Mouse (Mus musculus) layer of hippocampus, adult 8-10 months (tissue): ENCODE measurements around the gene Lamp1. TPM values are rescaled to one million over a fixed set of nuclear protein-coding genes. Genes with fewer than 3 reads are reported as not detected.

ENCODE experiments used
- DNase-seq, 2 experiments: peaks; one replicate each; pipeline ENCODE4 v3.0.0; 2022; ENCODE audit warnings: low spot score in 2 of 2
- total RNA-seq, 4 experiments: library from RNA; stranded (reverse); gene quantifications; 2 replicates each; pipeline ENCODE4 v1.2.4; 2022

Gene Lamp1
- total RNA-seq: 100 to 1,000 TPM; 261 to 360 (median 306) TPM

DNA sequence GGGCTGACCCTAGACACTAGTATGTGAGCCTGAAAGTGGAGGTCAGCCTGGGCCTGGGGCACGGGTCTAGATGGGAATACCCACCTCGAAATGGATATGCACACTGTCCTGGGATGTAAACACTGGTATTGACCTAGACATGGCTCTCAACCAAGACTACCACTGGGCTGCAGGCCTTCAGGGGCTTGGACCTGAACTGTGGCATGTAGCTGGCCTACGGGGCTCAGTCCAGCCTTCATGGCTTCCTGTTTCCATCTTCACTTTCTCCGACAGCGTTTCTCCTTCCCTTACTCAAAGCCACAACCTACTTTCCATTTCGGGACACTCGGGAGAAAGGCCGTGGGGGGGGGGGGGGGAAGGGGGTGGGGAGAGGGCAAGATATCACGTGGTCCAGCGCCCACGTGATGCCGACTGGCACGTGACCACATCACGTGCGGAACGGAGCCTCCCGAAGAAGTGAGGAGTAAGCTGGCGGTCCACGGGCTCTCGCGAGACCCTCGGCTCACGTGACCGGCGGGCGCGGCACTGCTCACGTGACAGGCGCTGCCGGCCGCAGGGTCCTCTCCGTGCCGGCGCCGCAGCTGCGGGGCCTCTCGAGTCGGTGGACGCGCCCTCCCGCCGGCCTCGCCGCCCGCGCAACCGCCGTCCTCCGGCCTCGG is at the start of gene Lamp1:
Gene Lamp1 (plus strand): TSS at position 444 of the 659 bp plus-strand sequence.
- peak; percentile 97 to 100 for DNase-seq

GRCm38 (mm10) chr8:13109416-13109960 is 49.5 kb upstream of the Lamp1 start:
- DNase-seq: no peak

- DNase-seq: no peak
Observed at GRCm38 (mm10) chr8:13111917-13112316, 47.0 kb upstream of the Lamp1 start.

DNA sequence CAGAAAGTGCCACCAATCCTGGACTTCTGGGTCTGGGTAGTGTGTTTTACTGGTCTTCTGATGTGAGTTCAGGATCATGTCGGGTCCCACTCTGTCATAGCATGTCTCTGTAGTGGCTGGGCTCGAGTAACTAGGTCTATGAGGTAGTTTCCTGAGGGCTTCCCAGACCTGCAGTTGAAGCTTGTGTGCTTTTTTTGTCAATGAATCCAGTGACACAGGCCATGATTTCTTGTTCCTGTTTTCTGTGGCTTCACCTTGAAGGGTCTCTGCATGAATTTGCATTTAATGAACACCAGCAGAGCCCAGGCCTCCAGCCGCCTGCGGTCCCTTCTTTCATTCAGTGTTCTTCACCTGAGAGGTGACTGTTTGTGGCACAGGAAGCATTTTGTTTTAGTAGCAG is 45.7 kb upstream of the Lamp1 start:
- DNase-seq: no peak

DNA sequence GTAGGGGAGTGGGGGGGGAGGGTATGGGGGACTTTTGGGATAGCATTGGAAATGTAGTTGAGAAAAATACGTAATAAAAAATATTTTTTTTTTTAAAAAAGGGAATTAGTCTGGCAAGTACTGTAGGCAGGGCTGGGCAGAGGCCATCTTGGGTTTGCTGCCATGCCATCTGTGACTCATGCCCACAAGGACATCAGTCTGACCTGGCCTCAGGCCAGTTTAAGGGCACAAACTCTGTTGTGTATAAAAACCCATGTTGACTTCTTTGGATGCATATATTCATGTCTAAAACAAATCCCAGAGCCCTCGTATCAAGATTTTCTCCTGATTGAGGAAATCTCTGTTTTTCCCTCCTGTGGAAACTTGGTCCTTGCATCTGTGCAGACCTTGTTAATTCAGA is 41.9 kb upstream of the Lamp1 start:
- DNase-seq: no peak

GRCm38 (mm10) chr8:13118516-13118915 is 40.4 kb upstream of the Lamp1 start:
- DNase-seq: no peak

- DNase-seq: no peak
Observed at GRCm38 (mm10) chr8:13120882-13121665, 37.9 kb upstream of the Lamp1 start.

GRCm38 (mm10) chr8:13122887-13123421 is 36.0 kb upstream of the Lamp1 start:
- no peak for DNase-seq

- DNase-seq: no peak
Observed at GRCm38 (mm10) chr8:13124897-13125296, 34.1 kb upstream of the Lamp1 start.

DNA sequence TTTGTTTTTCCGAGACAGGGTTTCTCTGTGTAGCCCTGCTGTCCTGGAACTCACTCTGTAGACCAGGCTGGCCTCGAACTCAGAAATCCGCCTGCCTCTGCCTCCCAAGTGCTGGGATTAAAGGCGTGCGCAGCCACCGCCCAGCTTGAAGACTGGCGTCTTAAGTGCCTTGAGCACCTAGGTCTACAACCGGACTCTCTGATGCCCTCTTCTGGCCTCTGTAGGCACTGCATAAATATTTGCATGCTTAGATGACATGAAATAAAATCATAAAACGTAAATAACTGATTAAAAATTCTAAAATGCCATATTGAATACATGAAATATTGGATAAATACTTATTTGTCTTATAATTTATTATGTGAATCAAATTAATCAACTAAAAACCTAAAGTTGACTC is 26.7 kb upstream of the Lamp1 start:
- peak in 1 of 2 experiments; percentile 59 for DNase-seq

DNA sequence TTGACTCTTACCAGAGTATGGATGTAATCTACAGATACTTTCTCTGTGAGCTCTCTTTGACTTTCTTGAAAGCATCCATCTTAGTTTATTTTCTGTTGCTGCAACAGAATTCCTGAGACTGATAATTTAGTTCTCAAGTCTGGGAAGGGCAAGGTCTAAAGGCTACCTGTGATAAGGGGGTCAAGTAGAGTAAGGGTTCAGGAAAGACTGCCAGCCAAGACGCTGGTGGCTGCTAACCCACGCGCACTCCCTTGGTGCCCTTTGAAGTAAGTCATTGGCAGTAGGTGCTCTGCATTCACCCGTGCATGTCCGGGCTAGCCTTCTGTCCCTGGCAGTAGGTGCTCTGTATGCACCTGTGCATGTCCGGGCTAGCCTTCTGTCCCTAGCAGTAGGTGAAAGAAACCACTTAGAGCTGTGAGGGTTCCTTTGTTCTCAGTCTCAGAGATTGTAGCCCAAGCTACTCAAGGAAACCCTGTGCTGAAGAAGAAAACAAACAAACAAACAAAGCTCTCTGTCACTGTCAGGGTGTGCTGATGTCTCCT is 19.2 kb upstream of the Lamp1 start:
- no peak for DNase-seq

- DNase-seq: no peak
Observed at GRCm38 (mm10) chr8:13141681-13142080, 17.3 kb upstream of the Lamp1 start.

GRCm38 (mm10) chr8:13148476-13148875 is 10.5 kb upstream of the Lamp1 start:
- DNase-seq: no peak

- DNase-seq: no peak
Observed at GRCm38 (mm10) chr8:13149287-13149686, 9.7 kb upstream of the Lamp1 start.

DNA sequence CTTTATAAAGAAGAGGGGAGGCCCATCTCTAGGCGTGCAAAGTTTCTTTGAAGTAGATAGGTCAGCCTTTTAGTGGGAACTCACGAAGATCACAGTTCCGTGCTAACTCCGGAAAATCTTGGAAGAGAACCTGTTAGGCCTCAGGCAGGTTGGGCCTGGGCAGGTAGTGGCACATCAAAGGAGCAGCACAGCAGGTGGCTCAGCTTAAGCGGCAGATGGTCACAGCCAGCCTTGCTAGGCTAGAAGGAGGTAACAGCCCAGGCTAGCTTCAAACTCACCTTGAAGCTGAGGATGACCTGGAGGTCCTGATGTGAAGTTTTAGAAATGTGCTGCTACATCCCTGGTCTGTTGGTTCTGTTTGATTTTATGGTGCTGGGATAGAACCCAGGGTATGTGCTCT is 9.1 kb upstream of the Lamp1 start:
- no peak for DNase-seq

GRCm38 (mm10) chr8:13150929-13151328 is 8.0 kb upstream of the Lamp1 start:
- DNase-seq: no peak

DNA sequence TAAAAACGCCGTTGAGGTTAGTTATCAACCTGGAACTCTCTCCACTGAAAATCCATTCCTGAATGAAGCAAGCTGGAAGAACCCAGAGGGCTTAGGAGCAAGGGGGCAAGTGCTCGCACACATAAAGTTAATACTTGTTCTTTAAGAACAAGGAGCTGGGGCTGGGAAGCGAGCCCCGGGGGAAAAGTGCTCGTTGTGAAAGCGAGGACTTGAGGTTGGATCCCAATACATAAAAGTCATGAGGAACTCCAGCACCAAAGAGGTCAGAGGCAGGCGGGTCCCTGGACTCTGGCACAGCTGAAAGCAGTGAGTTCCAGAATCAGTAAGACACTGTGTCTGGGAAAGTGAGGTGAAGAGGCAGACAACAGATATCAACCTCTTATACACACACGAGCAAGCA is 4.9 kb upstream of the Lamp1 start:
- no peak for DNase-seq

GRCm38 (mm10) chr8:13155358-13155757 is 3.6 kb upstream of the Lamp1 start:
- no peak for DNase-seq

DNA sequence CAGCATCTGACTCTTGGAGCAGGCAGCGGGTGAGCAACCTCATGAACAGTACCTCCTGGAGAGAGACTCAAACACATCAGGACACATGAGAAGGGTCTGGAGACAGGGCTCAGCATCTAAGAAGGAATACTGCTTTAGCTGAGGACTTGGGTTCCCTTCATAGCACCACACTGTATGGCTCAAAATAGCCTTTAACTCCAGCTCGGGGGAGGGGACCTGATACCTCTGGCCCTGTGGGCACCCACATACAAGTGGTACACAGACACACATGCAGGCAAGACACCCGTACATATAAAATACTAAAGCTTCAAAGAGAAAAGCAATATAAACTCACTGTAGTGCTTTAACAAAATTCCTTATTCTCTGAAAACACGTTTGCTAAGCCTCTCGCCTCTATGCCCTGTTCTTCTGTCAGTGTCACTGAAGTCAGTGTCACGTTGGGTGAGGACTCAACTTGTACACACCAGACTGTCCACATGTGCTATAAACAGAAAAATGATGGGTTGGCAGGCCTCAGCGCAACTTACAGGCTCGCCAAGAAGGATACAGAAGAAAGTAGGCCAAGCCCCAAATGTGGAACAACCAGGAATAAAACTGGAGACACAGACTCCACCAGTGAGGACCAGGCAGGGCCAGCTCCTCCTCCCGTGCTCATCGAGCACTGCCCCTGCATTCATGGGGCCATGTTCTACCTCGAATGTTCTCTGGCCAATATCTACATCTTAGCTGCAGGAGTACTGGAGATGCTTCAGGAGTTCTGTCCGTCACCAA is 2.4 kb upstream of the Lamp1 start:
- DNase-seq: no peak

DNA sequence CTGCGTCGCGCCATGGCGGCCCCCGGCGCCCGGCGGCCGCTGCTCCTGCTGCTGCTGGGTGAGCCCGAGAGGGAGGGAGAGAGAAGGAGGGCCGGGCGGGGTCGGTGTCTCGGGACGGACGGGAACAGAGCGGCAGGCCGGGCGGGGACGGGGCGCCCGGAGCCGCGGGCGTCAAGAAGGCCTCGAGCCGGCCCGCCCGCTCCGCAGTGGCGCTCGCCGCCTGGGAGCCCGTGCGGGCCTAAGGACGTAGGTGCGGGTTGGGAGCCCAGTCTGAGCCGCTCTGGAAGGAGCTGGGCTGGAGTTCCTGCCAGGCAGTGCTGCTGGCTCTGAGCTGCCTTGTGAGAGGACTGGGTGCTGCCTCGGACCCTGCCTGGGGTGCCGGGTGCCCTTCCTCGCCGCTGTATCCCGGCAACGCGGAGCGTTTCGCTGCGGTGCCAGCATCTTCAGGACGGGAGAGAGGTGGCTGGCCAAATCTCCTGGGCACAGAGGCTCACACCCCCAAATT is 468 bp downstream of the Lamp1 start:
- no peak for DNase-seq

GRCm38 (mm10) chr8:13160691-13161090 is 1.7 kb downstream of the Lamp1 start:
- DNase-seq: no peak
